Mouse (Mus musculus) splenic B cell, adult 2 months (primary cell): ENCODE measurements at regions not wholly inside any gene's neighbourhood (a gene's known extent, or its start where the extent isn't known, plus 50 kb on each side); places are given as distances from the start of the nearest gene placed in this dataset.
A peak's percentile ranks its signal among the peaks of the same experiment; 100 is the strongest.

Source experiments
- DNase-seq: peaks from one replicate; pipeline ENCODE4 v3.0.0-alpha.2; 2011; ENCODE audit warnings: low read depth, low spot score
- H3K27me3 ChIP-seq: 2 replicates; pipeline ENCODE4 v1.6.1; 2012; ENCODE audit warnings: mild to moderate bottlenecking, low read length, moderate library complexity, mixed read lengths; ENCODE audit not compliant: control insufficient read depth, poor library complexity, insufficient read depth, severe bottlenecking
- H3K36me3 ChIP-seq: 2 replicates; pipeline ENCODE4 v1.6.1; 2012; ENCODE audit warnings: mild to moderate bottlenecking, low read length, moderate library complexity, mixed read lengths; ENCODE audit not compliant: control insufficient read depth, poor library complexity, insufficient read depth, severe bottlenecking

DNA sequence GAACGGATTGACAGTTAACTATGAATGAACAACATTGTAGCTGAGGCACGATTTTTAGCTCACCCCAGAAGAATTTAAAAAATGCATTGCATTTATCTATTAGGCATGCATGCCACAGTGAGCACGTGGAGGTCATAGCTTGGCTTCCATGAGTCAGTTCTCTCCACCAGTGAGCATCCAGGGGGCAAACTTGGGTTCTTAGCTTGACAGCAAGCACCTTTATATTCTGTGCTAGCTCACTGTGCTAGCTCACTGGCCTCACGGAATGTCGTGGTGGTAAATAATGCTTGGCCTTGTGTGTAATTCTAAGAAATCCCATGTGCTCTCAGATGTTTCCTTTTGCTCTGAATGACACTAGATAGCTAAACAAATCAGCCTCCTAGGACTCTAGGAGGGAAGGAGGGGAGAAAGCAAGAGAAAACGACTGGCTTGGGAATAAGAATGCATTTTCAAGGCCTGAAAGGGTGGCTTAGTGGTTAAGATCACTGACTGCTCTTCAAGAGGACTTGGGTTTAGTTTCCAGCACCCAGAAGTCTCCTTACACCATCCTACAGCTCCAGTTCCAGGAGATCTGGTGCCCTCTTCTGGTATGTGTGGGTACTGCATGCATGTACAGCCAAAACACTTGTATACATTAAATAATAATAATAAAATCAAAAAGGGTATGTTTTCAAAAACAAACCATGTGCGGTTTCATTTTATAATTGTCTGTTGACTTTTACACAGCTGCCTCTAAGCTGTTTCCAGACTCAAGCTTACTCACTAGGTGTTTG is 485.3 kb downstream of the Adam3 start:
- Histone ChIP-seq H3K36me3 (no peaks in the 10 kb centered on the region), H3K27me3 (no peaks in the 10 kb centered on the region)
- peak; percentile 11 for DNase-seq

- no peak for DNase-seq
- no peaks in the 10 kb centered on the region for H3K27me3 ChIP-seq
- H3K36me3 ChIP-seq, result no peaks in the 10 kb centered on the region
Observed at GRCm38 (mm10) chr8:24234981-24235380, 490.7 kb downstream of the Adam3 start.

GRCm38 (mm10) chr8:24228148-24228547 is 497.5 kb downstream of the Adam3 start:
- H3K27me3 ChIP-seq, result no peaks in the 10 kb centered on the region
- DNase-seq, result no peak
- no peaks in the 10 kb centered on the region for H3K36me3 ChIP-seq

DNA sequence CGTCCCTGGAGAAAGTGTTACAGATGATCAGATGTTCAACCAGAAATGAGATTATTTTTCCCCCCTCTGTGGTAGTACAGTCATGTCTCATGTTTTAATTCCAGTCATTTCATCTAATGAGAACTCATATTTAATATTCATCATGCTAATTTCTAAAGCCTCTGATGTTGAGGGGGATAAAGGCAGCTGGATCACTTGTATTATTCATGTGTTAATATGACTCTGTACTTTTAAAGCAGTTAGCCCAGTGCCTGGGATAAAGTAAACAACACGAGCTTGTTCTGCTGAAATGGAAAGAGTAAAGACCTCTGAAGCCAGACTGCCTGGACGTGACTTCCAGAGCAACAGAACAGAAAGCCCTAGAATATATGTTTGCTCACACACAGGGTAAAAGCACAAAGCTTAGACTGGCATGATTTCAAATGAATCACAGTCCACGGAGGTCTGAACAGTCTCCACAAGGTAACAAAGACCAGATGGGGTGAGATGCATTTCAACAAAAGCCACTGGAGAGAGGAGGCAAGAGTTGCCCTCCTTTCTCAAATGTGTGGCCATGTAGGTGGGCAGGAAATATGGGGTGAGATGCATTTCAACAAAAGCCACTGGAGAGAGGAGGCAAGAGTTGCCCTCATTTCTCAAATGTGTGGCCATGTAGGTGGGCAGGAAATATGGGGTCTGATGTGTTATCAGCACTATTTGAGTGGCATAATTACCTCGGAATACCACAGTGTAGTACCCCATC is 498.1 kb downstream of the Adam3 start:
- no peaks in the 10 kb centered on the region for H3K27me3 ChIP-seq
- no peaks in the 10 kb centered on the region for H3K36me3 ChIP-seq
- DNase-seq, result no peak

DNA sequence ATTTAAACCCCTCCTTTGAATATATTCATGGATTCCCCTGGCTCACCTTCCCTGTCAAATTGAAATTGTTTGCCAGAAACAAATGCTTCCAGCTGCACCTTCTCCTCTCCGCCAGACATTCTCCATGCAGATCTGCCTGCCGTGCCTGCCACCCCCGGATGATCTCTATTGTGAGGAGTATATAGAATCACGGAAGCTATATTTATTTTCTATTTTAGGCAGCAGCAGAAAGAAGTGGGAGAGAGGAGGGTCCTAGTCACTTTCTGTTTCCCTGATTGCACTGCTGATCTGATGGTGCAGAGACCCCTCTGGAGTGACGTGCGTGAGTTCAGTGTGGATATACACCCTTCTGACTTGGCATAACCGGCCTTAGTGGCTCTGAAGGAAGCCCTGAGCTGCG is 505.4 kb downstream of the Adam3 start:
- no peak for DNase-seq
- Histone ChIP-seq H3K36me3 (no peaks in the 10 kb centered on the region), H3K27me3 (no peaks in the 10 kb centered on the region)

DNA sequence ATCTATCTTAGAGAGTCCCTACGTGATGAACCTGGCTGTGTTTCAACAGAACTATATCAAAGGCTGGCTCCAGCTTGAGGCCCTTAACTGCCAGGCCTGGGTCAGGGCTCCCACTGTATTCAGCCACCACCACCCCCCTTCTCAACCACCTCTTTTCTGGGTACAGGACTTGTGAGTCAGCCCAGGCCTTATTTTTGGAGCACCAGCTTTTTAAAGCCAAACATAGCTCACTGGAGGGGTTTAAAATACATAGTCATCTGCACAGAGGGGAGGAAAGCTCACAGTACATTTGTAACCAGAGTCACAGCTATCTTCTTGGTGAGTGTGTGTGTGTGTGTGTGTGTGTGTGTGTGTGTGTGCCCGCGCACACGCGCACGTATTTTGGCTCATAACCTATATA is 509.0 kb downstream of the Adam3 start:
- DNase-seq, result no peak
- Histone ChIP-seq H3K36me3 (no peaks in the 10 kb centered on the region), H3K27me3 (no peaks in the 10 kb centered on the region)

DNA sequence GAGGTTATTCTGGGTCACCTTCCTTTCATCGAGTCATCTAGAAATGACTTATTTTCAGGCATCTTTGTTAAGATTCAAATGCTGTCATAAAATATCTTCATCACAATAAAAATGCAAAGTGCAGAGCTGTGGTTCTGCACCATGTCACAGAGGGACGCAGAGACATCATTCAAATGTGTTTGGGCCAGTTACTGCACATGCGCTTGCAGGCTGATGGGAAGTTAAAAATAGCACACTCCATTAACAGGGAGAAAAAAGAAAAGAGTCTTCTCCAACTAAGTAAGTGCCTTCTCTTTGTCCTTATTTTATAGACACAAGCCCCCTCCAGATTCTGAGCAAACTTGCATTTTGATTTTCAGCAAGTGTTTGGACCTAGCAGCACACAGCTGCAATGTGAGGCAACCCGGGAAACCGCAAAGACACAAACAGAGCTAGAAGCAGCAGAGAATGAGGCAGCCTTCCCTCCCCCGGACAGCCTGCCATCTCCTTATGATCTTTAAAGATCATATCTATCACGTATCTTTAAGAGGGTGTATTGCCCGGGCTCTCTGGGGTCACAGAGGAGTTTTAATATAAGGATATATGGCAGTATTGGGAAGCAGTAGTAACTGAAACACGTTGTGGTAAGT is 510.0 kb downstream of the Adam3 start:
- no peaks in the 10 kb centered on the region for H3K36me3 ChIP-seq
- H3K27me3 ChIP-seq, result no peaks in the 10 kb centered on the region
- no peak for DNase-seq

DNA sequence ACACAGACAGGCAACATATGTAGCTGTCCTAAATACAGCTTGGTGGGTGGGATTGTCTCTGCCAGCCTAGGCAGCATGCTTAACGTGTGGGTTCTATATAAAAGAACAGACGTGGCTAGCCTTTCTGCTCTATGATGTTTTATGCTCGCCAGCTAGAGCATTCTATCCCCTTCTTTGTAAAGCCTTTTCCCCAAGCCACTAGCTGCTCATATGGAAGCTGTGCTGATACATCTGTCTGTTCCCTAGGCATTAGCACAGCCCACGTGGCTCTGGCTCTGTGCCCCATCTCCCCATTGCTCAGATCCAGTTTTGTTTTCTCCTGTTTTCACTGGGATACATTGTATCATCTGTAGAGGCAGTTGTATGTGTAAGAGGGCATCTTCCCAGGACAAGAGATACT is 511.3 kb downstream of the Adam3 start:
- no peaks in the 10 kb centered on the region for H3K36me3 ChIP-seq
- DNase-seq, result no peak
- no peaks in the 10 kb centered on the region for H3K27me3 ChIP-seq

DNA sequence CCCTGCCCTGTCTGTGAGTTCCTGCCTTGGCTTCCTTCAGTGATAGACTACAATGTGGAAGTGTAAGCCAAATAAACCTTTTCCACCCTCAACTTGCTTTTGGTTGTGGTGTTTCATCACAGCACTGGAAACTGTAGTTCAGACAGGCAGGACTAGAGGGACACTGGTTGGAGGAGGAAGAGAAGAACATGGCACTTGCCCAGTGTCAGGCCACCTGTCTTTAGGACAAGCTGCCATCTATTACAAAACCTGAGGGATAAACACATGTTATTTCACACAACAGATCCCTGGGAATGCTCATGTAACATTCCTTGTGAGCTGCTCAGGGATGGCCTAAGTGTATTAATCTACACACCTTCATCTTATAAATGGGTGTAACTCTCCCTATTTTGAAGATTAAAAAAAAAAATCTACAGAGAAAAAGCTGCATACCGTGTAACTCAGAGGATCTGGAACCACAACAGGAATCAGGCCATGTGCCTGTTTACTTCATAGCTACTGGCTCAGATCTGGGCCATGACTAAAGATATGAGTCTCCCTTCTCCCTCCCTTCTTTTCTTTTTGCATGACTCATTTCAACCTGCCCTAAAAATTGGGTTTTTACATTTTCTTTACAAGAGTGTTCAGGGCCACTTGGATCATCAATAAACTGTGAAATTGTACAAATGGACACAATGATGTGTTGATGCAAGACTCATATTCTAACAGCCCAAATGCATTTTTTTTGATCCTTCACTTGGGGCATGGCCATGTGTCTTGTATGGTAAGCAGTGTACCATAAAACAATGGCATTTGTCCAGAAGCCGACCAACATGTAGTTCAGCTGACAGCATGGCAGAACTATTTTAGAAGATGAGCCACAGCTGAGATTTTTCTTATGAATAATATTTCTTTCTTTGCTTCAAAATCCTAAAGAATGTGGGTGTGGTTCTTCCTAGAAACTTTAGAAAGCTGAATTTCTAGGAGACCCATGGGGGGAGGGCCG is 513.1 kb downstream of the Adam3 start:
- no peaks in the 10 kb centered on the region for H3K36me3 ChIP-seq
- DNase-seq, result no peak
- no peaks in the 10 kb centered on the region for H3K27me3 ChIP-seq

GRCm38 (mm10) chr8:24211091-24211490 is 514.6 kb downstream of the Adam3 start:
- DNase-seq, result no peak
- Histone ChIP-seq H3K27me3 (no peaks in the 10 kb centered on the region), H3K36me3 (no peaks in the 10 kb centered on the region)
